Mouse (Mus musculus): ENCODE measurements around the gene Polg2. TPM values are rescaled to one million over a fixed set of nuclear protein-coding genes. Genes with fewer than 3 reads are reported as not detected.
"Not testable (repeated sequence)": the region's sequence is repeated elsewhere in the genome, so short reads cannot be mapped to it uniquely, and the experiment has no call there.

Polg2 gene
- polyA plus RNA-seq, 1 experiment from 2014 or later = 9.9 TPM

DNA sequence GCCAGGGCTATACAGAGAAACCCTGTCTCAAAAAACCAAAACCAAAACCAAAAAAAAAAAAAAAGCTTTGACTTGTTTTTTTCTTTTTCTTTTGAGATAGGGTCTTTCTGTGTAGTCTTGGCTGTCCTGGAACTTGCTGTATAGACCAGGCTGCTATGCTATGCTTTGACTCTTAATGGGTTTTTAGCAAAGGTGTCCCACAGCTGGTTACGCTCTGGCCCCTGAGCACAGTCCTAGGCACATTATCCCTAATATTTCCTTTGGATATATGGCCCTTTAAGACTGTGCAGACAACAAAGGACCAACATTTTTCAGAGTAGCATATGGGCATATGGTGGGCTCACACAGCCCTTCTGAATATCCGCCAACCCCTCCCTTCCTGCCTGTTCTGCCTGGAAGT, 40.2 kb downstream of the Polg2 start:
- H3K27ac ChIP-seq (ENCODE audit: low read depth) = no peak overlapping the region
- no peaks in the 10 kb centered on the region for H3K36me3 ChIP-seq (ENCODE audit: insufficient read depth)
- H3K9ac ChIP-seq = no peak overlapping the region
- DNase-seq = no peak
- TF ChIP-seq CTCF (IDR thresholded peaks at IDR 0.05; ENCODE audit: low read depth) = no peak
- H3K9me3 ChIP-seq (ENCODE audit: low read depth, low read length) = no peaks in the 10 kb centered on the region
- H3K4me3 ChIP-seq (ENCODE audit: low read depth, low read length) = no peak overlapping the region
- no peaks in the 10 kb centered on the region for H3K4me1 ChIP-seq (ENCODE audit: insufficient read depth)
- no peaks in the 10 kb centered on the region for H3K27me3 ChIP-seq (ENCODE audit: insufficient read depth, low read length)
- 90% methylated on average over 2 of the region's 2 CpGs for WGBS
- ATAC-seq (ENCODE audit: insufficient read depth) = no peak
- no peak overlapping the region for H3K4me2 ChIP-seq

GRCm38 (mm10) chr11:106737178-106737621, 42.1 kb downstream of the Polg2 start:
- no peaks in the 10 kb centered on the region for H3K27me3 ChIP-seq (ENCODE audit: insufficient read depth, low read length)
- ATAC-seq (ENCODE audit: insufficient read depth) (peak; percentile 52), DNase-seq (peak; percentile 60)
- peak overlapping the region; percentile 46; the same call in 1 of the 2 replicates for H3K27ac ChIP-seq (ENCODE audit: low read depth)
- no peak overlapping the region for H3K4me3 ChIP-seq (ENCODE audit: low read depth, low read length)
- H3K4me2 ChIP-seq = no peak overlapping the region
- no peaks in the 10 kb centered on the region for H3K4me1 ChIP-seq (ENCODE audit: insufficient read depth)
- H3K9me3 ChIP-seq (ENCODE audit: low read depth, low read length) = no peaks in the 10 kb centered on the region
- H3K9ac ChIP-seq = 0 out of 2 replicates have a peak overlapping the region, but pooled peaks have one; percentile 20
- no peaks in the 10 kb centered on the region for H3K36me3 ChIP-seq (ENCODE audit: insufficient read depth)
- 25% methylated on average over 12 of the region's 12 CpGs for WGBS
- TF ChIP-seq CTCF (IDR thresholded peaks at IDR 0.05; ENCODE audit: low read depth) = no peak

DNA sequence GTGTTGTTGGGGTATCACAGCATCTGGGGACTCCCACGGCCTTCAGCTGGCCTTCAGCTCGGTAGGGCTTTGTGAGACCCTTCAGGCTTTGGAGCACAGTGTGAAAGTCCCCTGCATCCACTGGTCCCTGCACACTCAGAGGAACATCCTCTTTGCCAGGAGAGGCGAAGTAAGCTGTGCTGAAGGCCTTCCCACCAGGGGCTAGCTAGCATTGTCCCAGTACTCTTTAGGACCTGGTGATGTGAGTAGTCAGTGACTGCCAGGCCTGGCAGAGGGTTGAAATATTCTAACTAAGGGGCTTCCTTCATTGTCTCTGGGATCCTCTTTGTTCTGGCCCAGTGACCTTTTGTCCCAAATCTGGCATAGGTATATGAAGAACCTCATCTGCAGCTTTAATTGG, 42.7 kb downstream of the Polg2 start:
- no peak for TF ChIP-seq CTCF (IDR thresholded peaks at IDR 0.05; ENCODE audit: low read depth)
- Histone ChIP-seq H3K27me3 (ENCODE audit: insufficient read depth, low read length) (no peaks in the 10 kb centered on the region), H3K27ac (ENCODE audit: low read depth) (peak overlapping the region; percentile 46; the same call in 1 of the 2 replicates), H3K4me1 (ENCODE audit: insufficient read depth) (no peaks in the 10 kb centered on the region), H3K9me3 (ENCODE audit: low read depth, low read length) (no peaks in the 10 kb centered on the region), H3K4me3 (ENCODE audit: low read depth, low read length) (no peak overlapping the region), H3K9ac (no peak overlapping the region), H3K36me3 (ENCODE audit: insufficient read depth) (no peaks in the 10 kb centered on the region), H3K4me2 (no peak overlapping the region)
- ATAC-seq (ENCODE audit: insufficient read depth) (no peak), DNase-seq (no peak)
- 72% methylated on average over 3 of the region's 3 CpGs for WGBS

DNA sequence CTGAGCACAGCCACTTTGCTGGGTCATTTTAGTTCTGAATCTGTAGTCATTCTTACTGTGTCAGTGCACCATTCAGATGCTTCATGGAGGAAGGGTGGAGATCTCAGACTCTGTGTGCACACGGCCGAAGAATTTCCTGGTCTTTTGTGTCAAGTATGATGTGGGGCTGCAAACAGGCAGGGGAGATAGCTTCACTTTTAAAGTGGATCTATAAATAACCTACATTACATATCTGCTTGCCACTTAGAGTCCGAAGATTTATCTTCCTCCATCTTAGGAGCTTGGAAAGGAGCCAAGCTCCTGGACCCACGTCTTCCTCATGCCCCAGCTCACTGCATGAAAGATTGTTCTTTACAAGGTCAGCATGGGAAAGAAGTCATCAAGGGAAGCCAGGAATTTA, 48.6 kb downstream of the Polg2 start:
- H3K9ac ChIP-seq = no peak overlapping the region
- no peaks in the 10 kb centered on the region for H3K9me3 ChIP-seq (ENCODE audit: low read depth, low read length)
- no peak for TF ChIP-seq CTCF (IDR thresholded peaks at IDR 0.05; ENCODE audit: low read depth)
- H3K4me3 ChIP-seq (ENCODE audit: low read depth, low read length) = no peak overlapping the region
- WGBS = 17% methylated on average over 4 of the region's 4 CpGs
- peak; percentile 72 for DNase-seq
- peak; percentile 41; the same call in 1 of the 2 replicates for ATAC-seq (ENCODE audit: insufficient read depth)
- no peaks in the 10 kb centered on the region for H3K27me3 ChIP-seq (ENCODE audit: insufficient read depth, low read length)
- H3K4me1 ChIP-seq (ENCODE audit: insufficient read depth) = no peaks in the 10 kb centered on the region
- no peak overlapping the region for H3K4me2 ChIP-seq
- no peaks in the 10 kb centered on the region for H3K36me3 ChIP-seq (ENCODE audit: insufficient read depth)
- H3K27ac ChIP-seq (ENCODE audit: low read depth) = peak overlapping the region; percentile 59; the same call in 1 of the 2 replicates

DNA sequence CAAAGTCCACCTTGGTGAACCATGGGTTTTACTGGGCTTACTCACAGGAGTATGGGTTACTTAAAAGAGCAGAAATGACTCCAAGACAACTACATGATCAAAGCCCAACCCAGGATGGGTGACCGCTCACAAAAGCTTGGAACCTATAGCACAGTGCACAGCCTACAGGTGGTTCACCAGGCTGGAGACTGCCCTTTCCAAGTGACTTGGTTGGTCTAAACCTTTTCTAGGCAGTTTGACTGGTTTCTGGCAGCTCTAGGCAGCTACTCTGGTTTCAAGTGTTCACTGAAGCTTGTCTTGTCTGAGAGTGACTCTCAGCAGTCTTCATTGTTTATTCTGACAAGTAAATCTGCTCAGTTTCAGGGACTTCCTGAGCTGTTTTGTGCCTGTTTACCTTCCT, 49.7 kb downstream of the Polg2 start:
- TF ChIP-seq CTCF (IDR thresholded peaks at IDR 0.05; ENCODE audit: low read depth) = no peak
- 100% methylated on average over 1 of the region's 1 CpGs for WGBS

DNA sequence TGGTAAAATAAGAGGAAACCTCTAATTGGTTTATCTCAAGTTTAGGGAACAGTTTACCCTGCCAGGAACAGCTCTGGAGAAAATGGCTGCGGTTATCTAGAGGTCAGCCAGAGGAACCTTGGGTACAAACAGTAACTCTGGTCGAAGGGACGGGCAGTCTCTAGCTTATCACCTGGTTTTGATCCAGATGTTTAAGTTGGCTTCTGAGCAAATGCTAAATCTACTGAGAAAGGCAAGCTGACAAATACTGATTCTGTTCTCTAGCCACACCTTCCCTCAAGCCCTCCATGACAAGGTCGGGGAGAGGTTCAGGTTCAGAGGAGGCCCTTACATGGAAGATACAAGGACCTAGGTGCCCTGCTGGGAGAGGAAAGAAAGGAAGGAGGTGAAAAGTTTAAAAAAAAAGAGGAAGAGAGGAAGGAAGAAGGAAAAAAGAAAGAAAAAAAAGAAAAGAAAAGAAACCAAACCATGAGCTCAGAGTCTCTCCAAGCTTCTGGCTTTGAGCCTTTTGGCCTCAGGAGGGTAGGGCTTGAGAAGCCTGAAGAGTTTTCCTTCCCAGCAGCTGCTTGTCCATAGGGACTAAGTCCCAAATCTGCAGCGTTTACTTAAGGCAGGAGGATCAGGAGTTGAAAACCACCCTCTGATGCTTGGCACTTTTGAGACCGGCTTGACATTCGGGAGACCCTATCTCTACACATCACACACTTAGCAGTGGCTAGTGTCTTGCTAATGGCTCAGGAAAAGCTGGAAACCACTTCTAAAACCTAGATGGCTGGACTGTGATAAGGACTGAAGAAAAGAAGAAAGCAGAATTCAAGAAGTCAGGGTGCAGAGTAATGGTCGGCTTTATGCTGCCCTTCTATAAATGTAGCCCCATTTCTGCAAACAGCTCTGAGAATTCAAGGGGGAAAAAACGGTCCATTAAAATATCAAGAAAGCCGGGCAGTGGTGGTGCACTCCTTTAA, 50.7 kb downstream of the Polg2 start:
- no peak for TF ChIP-seq CTCF (IDR thresholded peaks at IDR 0.05; ENCODE audit: low read depth)
- Histone ChIP-seq H3K4me3 (ENCODE audit: low read depth, low read length) (no peak overlapping the region), H3K9me3 (ENCODE audit: low read depth, low read length) (no peaks in the 10 kb centered on the region), H3K27ac (ENCODE audit: low read depth) (no peak overlapping the region), H3K9ac (no peak overlapping the region), H3K27me3 (ENCODE audit: insufficient read depth, low read length) (no peaks in the 10 kb centered on the region), H3K4me1 (ENCODE audit: insufficient read depth) (no peaks in the 10 kb centered on the region), H3K4me2 (no peak overlapping the region), H3K36me3 (ENCODE audit: insufficient read depth) (no peaks in the 10 kb centered on the region)
- DNase-seq = no peak
- 56% methylated on average over 10 of the region's 10 CpGs for WGBS
- ATAC-seq (ENCODE audit: insufficient read depth) = no peak

More for the DNA sequence above, 49.7 kb downstream of the Polg2 start:
- Histone ChIP-seq H3K4me1 (ENCODE audit: insufficient read depth) (no peaks in the 10 kb centered on the region), H3K27ac (ENCODE audit: low read depth) (no peak overlapping the region), H3K4me3 (ENCODE audit: low read depth, low read length) (no peak overlapping the region), H3K36me3 (ENCODE audit: insufficient read depth) (no peaks in the 10 kb centered on the region), H3K4me2 (no peak overlapping the region), H3K9me3 (ENCODE audit: low read depth, low read length) (no peaks in the 10 kb centered on the region), H3K9ac (no peak overlapping the region), H3K27me3 (ENCODE audit: insufficient read depth, low read length) (no peaks in the 10 kb centered on the region)
- ATAC-seq (ENCODE audit: insufficient read depth) (no peak), DNase-seq (no peak)

DNA sequence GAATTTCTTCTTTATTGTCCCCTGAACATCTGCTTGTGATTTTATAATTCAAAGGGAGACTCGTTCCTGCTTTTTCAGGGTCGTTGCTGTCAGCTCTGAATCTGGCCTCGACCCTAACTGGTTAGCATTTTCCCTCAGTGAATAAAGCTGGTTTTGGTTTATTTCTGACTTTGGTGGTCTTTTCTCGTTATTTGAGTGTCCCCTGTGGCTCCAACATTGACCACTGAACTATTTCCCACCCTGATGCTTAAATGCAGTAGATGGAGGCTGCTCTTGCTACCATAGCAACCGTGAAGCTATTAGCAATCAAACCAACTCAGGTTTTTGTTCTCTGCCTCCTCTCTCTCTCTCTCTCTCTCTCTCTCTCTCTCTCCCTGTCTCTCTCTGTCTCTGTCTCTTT, 51.4 kb downstream of the Polg2 start:
- no peaks in the 10 kb centered on the region for H3K27me3 ChIP-seq (ENCODE audit: insufficient read depth, low read length)
- no peak overlapping the region for H3K9ac ChIP-seq
- TF ChIP-seq CTCF (IDR thresholded peaks at IDR 0.05; ENCODE audit: low read depth) = no peak
- no peak overlapping the region for H3K27ac ChIP-seq (ENCODE audit: low read depth)
- H3K4me3 ChIP-seq (ENCODE audit: low read depth, low read length) = no peak overlapping the region
- no peaks in the 10 kb centered on the region for H3K36me3 ChIP-seq (ENCODE audit: insufficient read depth)
- no peak for ATAC-seq (ENCODE audit: insufficient read depth)
- no peaks in the 10 kb centered on the region for H3K9me3 ChIP-seq (ENCODE audit: low read depth, low read length)
- H3K4me2 ChIP-seq = no peak overlapping the region
- 68% methylated on average over 5 of the region's 5 CpGs for WGBS
- DNase-seq = no peak
- H3K4me1 ChIP-seq (ENCODE audit: insufficient read depth) = no peaks in the 10 kb centered on the region

GRCm38 (mm10) chr11:106724916-106725235, 54.5 kb downstream of the Polg2 start:
- 84% methylated on average over 9 of the region's 9 CpGs for WGBS
- not testable (repeated sequence) for H3K4me3 ChIP-seq (ENCODE audit: low read depth, low read length); ATAC-seq (ENCODE audit: insufficient read depth)

More at GRCm38 (mm10) chr11:106724916-106725235, 54.5 kb downstream of the Polg2 start:
- H3K9ac ChIP-seq; H3K27me3 ChIP-seq (ENCODE audit: insufficient read depth, low read length); H3K9me3 ChIP-seq (ENCODE audit: low read depth, low read length); H3K36me3 ChIP-seq (ENCODE audit: insufficient read depth); H3K4me1 ChIP-seq (ENCODE audit: insufficient read depth); H3K4me2 ChIP-seq; H3K27ac ChIP-seq (ENCODE audit: low read depth); DNase-seq: not testable (repeated sequence)
